Mouse (Mus musculus) lung, adult 2 months (tissue): Measurements from ENCODE around the gene Pla2g16. TPM values are rescaled to one million over a fixed set of nuclear protein-coding genes. Genes with fewer than 3 reads are reported as not detected.

ENCODE experiments used
- DNase-seq: peaks from one replicate; pipeline ENCODE4 v3.0.0; 2022
- H3K4me1 ChIP-seq: fragments of 200-500 bp; 2 replicates; pipeline ENCODE4 v1.6.1; 2011; ENCODE audit warnings: low read length; ENCODE audit not compliant: control insufficient read depth, insufficient read depth
- H3K4me3 ChIP-seq: fragments of 200-500 bp; replicated peaks from 2 replicates; pipeline ENCODE3; 2011; ENCODE audit warnings: low read depth, mild to moderate bottlenecking, control low read depth, low read length; ENCODE audit errors: extremely low read depth
- CTCF ChIP-seq: fragments of 200-500 bp; IDR thresholded peaks from 2 replicates; pipeline ENCODE4 v1.5.1; 2011; ENCODE audit warnings: mild to moderate bottlenecking, low read length, control low read depth; ENCODE audit not compliant: insufficient read depth
- POLR2A ChIP-seq: fragments of 200-500 bp; IDR thresholded peaks from 2 replicates; pipeline ENCODE4 v1.6.1; 2011; ENCODE audit warnings: low read depth, mild to moderate bottlenecking, control low read depth, low read length, borderline replicate concordance; ENCODE audit errors: extremely low read depth
- WGBS: fragments of 180-500 bp; shearing (Covaris S2); methylation state at CpG from one replicate; pipeline ENCODE4 v1.1.7; 2018; 5-methylcytosine and 5-hydroxymethylcytosine counted together
- polyA plus RNA-seq: library from polyadenylated mRNA; depleted of rRNA; stranded (reverse); fragments of >200 nt; gene quantifications from 2 replicates; pipeline ENCODE4 v1.2.3, GENCODE M21; 2012; rRNA removed

The Pla2g16 gene
- polyA plus RNA-seq, 1 experiment = 19.0 TPM

DNA sequence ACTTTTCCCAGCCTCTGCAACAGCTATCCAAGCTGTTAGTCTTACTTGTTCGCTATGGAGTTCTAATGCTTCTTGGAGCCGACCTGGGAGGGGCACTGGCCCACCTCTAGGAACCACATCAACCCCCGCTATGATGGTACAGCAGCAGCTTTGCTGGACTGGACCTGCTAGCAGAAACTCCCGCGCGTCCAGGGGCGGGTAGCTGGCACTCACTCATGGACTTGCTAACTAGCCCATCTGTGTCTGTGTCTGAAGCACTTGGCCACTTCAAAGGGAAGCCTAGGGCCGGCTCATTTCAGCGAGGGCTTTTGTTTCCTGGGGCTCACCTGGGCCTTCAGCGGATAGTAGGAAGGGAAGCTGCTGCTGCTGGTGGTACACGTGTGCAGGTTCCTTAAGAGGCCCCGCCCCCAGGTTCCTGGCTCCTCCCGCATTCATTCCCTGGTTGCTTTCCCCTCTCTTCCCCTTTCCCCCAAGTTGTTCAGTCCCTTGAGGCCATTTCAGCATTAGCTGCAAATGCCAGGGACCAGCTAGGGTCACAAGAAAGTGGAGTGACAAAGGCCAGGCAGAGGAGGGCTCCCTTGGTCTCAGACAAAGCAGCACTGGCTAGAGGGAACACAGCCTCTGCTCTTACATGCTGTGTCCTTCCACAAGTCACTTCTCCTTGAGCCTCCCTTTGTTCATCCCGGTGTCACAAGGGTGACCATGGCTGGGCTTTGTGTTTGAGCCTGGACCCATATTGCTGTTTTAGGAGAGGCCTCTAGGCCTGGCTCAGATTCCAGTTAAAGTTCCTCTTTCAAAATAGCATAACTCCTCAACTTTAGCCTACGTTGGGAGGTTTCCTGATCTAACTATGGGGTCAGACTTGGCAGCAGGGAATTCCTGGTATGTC, 49.8 kb downstream of the Pla2g16 start, which contains the start of gene Lgals12:
Gene Lgals12 (minus strand): TSS at position 393 of the 889 bp plus-strand sequence.
- peak; percentile 28 for DNase-seq
- Histone ChIP-seq H3K4me3 (peak within 1 kb of the TSS; percentile 25), H3K4me1 (peaks cover 9% of the 10 kb centered on the region)
- no peak for TF ChIP-seq CTCF
- WGBS = 10% methylated on average over 15 of the region's 15 CpGs

GRCm38 (mm10) chr19:7607690-7608201, 50.5 kb downstream of the Pla2g16 start:
- WGBS = 62% methylated on average over 7 of the region's 7 CpGs
- H3K4me1 ChIP-seq = peaks cover 9% of the 10 kb centered on the region
- H3K4me3 ChIP-seq = no peak overlapping the region
- TF ChIP-seq CTCF = no peak
- no peak for TF ChIP-seq POLR2A
- peak; percentile 21 for DNase-seq

GRCm38 (mm10) chr19:7611942-7612757, 54.9 kb downstream of the Pla2g16 start, which contains the start of gene Hrasls5:
Gene Hrasls5 (plus strand): TSS chr19:7612541.
- WGBS = 5% methylated on average over 54 of the region's 54 CpGs
- peak; percentile 23 for DNase-seq
- no peak for TF ChIP-seq POLR2A
- no peak for TF ChIP-seq CTCF
- H3K4me3 ChIP-seq = peak within 1 kb of the TSS; percentile 3
- peaks cover 5% of the 10 kb centered on the region; the same call in 1 of the 2 replicates for H3K4me1 ChIP-seq

- 93% methylated on average over 7 of the region's 7 CpGs for WGBS
Observed at GRCm38 (mm10) chr19:7613151-7613550, 55.9 kb downstream of the Pla2g16 start.

DNA sequence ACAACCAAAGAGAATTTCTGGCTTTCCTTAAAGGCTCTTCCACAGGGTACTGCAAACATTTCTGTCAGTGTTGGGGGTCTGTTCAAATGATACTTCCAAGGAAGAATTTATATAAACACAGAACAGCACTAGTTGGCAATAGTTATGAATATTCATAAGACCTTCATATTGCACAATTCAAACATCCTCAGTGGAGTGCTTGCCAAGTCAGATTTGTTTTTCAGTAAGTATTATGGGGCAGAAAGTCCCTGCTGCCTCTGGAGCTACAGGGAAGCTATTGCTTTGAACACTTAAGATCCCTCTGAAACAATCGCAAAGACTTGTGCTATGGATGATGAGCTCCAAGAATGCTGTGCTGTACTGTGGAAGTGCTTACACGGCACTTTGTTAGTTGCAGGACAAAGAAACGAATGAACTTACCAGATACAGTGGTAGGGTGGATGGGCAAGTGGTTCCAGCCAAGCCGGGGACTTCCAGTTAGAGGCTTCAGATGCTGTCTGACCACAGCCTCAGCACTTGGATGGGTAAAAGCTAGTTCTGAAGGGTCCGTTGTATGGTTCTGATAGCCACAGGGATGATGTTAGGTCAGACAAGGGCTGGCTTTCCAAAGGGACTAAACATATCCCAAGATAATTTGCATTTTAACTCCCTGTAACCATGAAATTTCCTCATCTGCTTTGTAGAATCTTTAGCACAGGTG, 59.1 kb downstream of the Pla2g16 start:
- H3K4me1 ChIP-seq = 0 out of 2 replicates have a peak, but pooled peaks cover 3% of the 10 kb centered on the region
- no peak for DNase-seq
- 64% methylated on average over 5 of the region's 5 CpGs for WGBS
- TF ChIP-seq CTCF = no peak
- no peak for TF ChIP-seq POLR2A
- no peak overlapping the region for H3K4me3 ChIP-seq

More at GRCm38 (mm10) chr19:7613151-7613550, 55.9 kb downstream of the Pla2g16 start:
- no peak overlapping the region for H3K4me3 ChIP-seq
- DNase-seq = no peak
- TF ChIP-seq POLR2A (no peak), CTCF (no peak)
- 0 out of 2 replicates have a peak, but pooled peaks cover 3% of the 10 kb centered on the region for H3K4me1 ChIP-seq

DNA sequence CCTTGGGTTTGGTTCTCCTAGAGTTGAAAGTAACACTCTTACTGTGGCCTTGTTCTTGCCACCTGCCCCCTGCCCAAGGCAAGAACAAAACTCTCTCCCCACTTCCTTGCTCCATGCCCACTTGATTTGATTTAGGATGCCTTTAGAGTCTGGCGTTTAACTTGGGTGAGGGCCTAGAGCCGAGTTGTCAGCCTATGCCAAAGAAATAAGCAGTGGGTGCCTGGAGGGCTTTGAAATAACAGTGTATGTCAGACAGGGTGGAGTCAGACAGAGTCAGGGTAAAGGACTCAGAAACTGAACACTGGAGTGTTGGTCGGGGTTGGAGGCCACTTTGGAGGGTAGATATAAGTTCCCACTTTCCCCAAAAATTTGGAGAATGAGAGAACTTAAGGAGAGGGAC, 59.8 kb downstream of the Pla2g16 start:
- no peak for TF ChIP-seq POLR2A
- no peak for DNase-seq
- Histone ChIP-seq H3K4me3 (no peak overlapping the region), H3K4me1 (0 out of 2 replicates have a peak, but pooled peaks cover under 1% of the 10 kb centered on the region)
- WGBS = 50% methylated on average over 3 of the region's 3 CpGs

- TF ChIP-seq POLR2A (no peak), CTCF (peak; percentile 65)
- DNase-seq = peak; percentile 48
- H3K4me3 ChIP-seq = no peak overlapping the region
- 30% methylated on average over 7 of the region's 7 CpGs for WGBS
- H3K4me1 ChIP-seq = no peaks in the 10 kb centered on the region
Observed at GRCm38 (mm10) chr19:7617696-7618095, 60.4 kb downstream of the Pla2g16 start.

GRCm38 (mm10) chr19:7633021-7633420, 75.8 kb downstream of the Pla2g16 start:
- no peak overlapping the region for H3K4me3 ChIP-seq
- no peak for DNase-seq
- no peaks in the 10 kb centered on the region for H3K4me1 ChIP-seq
- TF ChIP-seq POLR2A = no peak
- no peak for TF ChIP-seq CTCF

- Histone ChIP-seq H3K4me3 (no peak overlapping the region), H3K4me1 (no peaks in the 10 kb centered on the region)
- TF ChIP-seq CTCF = no peak
- no peak for TF ChIP-seq POLR2A
- 70% methylated on average over 1 of the region's 1 CpGs for WGBS
- DNase-seq = no peak
Observed at GRCm38 (mm10) chr19:7633786-7634185, 76.5 kb downstream of the Pla2g16 start.

Other genes with a start within 250 kb of the Pla2g16 start
- 68.6 and 94.1 TPM in 2 replicates for gene Mark2, start 215.6 kb upstream of the Pla2g16 start, polyA plus RNA-seq
- gene Spindoc, start 174.5 kb upstream of the Pla2g16 start, polyA plus RNA-seq = 19.0 and 19.3 TPM in 2 replicates
- 26.2 and 36.7 TPM in 2 replicates for gene 2700081O15Rik, start 139.8 kb upstream of the Pla2g16 start, polyA plus RNA-seq
- gene Rtn3, start 74.2 kb upstream of the Pla2g16 start, polyA plus RNA-seq = 106 and 107 TPM in 2 replicates
- gene Atl3, start 63.4 kb upstream of the Pla2g16 start, polyA plus RNA-seq = 15.4 and 24.5 TPM in 2 replicates
- 3.2 and 6.0 TPM in 2 replicates for gene Lgals12, start 49.7 kb downstream of the Pla2g16 start, polyA plus RNA-seq
- 0.15 and 0.40 TPM in 2 replicates for gene Hrasls5, start 55.1 kb downstream of the Pla2g16 start, polyA plus RNA-seq
- gene Slc22a19, start 153.9 kb downstream of the Pla2g16 start, polyA plus RNA-seq = not detected in 2 replicates
- gene Slc22a26, start 245.2 kb downstream of the Pla2g16 start, polyA plus RNA-seq = not detected in 2 replicates